Mouse (Mus musculus) myocyte (in vitro differentiated cells): ENCODE data around the gene Ccdc175. TPM values are rescaled to one million over a fixed set of nuclear protein-coding genes. Genes with fewer than 3 reads are reported as not detected.

Source experiments
- H3K27me3 ChIP-seq: one replicate; pipeline ENCODE4 v1.6.1; 2011; ENCODE audit not compliant: control insufficient read depth, insufficient read depth, insufficient read length
- H3K36me3 ChIP-seq: one replicate; pipeline ENCODE4 v1.6.1; 2011; ENCODE audit not compliant: control insufficient read depth, insufficient read depth
- H3K4me2 ChIP-seq: one replicate; pipeline ENCODE4 v1.6.1; 2011; ENCODE audit warnings: low read depth, control low read depth
- H3K4me3 ChIP-seq: one replicate; pipeline ENCODE4 v1.5.1; 2011; ENCODE audit warnings: mild to moderate bottlenecking, control low read depth, moderate library complexity
- H3K79me2 ChIP-seq: one replicate; pipeline ENCODE4 v1.6.1; 2011; ENCODE audit not compliant: control insufficient read depth, insufficient read depth
- H3ac ChIP-seq: one replicate; pipeline ENCODE4 v1.6.1; 2011; ENCODE audit not compliant: control insufficient read depth, insufficient read length
- CEBPB ChIP-seq: IDR thresholded peaks from 2 replicates; pipeline ENCODE4 v1.6.1; 2011; ENCODE audit warnings: mild to moderate bottlenecking, moderate library complexity; ENCODE audit not compliant: poor library complexity, insufficient read depth, severe bottlenecking
- E2F4 ChIP-seq: IDR thresholded peaks from one replicate; pipeline ENCODE4 v1.6.1; 2011; ENCODE audit warnings: mild to moderate bottlenecking, control low read depth, moderate library complexity; ENCODE audit not compliant: insufficient read depth
- MAX ChIP-seq: IDR thresholded peaks from one replicate; pipeline ENCODE4 v1.6.1; 2011; ENCODE audit warnings: low read depth, mild to moderate bottlenecking, control low read depth
- MYOD1 ChIP-seq, 3 experiments: IDR thresholded peaks; one replicate each; pipeline ENCODE4 v1.6.1; 2011; ENCODE audit warnings: control low read depth in 2 of 3, low read depth in 2 of 3, mild to moderate bottlenecking in 2 of 3, moderate library complexity in 1 of 3; ENCODE audit not compliant: insufficient read length in 2 of 3, control insufficient read depth in 1 of 3
- MYOG ChIP-seq, 3 experiments: IDR thresholded peaks; one replicate each; pipeline ENCODE4 v1.6.1; 2011; ENCODE audit warnings: control low read depth in 2 of 3, low read depth in 2 of 3, mild to moderate bottlenecking in 2 of 3; ENCODE audit not compliant: insufficient read length in 2 of 3, control insufficient read depth in 1 of 3, insufficient read depth in 1 of 3
- POLR2A ChIP-seq: IDR thresholded peaks from one replicate; pipeline ENCODE4 v1.6.1; 2011; ENCODE audit warnings: low read depth, mild to moderate bottlenecking, control low read depth, moderate library complexity; ENCODE audit not compliant: insufficient read length
- SRF ChIP-seq: IDR thresholded peaks from one replicate; pipeline ENCODE4 v1.6.1; 2011; ENCODE audit warnings: low read depth; ENCODE audit not compliant: control insufficient read depth, insufficient read length
- TCF12 ChIP-seq: IDR thresholded peaks from one replicate; pipeline ENCODE4 v1.6.1; 2011; ENCODE audit warnings: mild to moderate bottlenecking, control low read depth; ENCODE audit not compliant: poor library complexity, insufficient read depth, severe bottlenecking
- USF1 ChIP-seq: IDR thresholded peaks from one replicate; pipeline ENCODE4 v1.6.1; 2011; ENCODE audit warnings: low read depth, mild to moderate bottlenecking, control low read depth, moderate library complexity
- polyA plus RNA-seq: library from polyadenylated mRNA; unstranded; fragments of >200 nt; fragmentation: generic; extraction: Trizol; gene quantifications from one replicate; pipeline ENCODE4 v1.2.1, GENCODE M21; 2012; ENCODE audit warnings: missing spikeins

The Ccdc175 gene
- polyA plus RNA-seq, 1 experiment: not detected

DNA sequence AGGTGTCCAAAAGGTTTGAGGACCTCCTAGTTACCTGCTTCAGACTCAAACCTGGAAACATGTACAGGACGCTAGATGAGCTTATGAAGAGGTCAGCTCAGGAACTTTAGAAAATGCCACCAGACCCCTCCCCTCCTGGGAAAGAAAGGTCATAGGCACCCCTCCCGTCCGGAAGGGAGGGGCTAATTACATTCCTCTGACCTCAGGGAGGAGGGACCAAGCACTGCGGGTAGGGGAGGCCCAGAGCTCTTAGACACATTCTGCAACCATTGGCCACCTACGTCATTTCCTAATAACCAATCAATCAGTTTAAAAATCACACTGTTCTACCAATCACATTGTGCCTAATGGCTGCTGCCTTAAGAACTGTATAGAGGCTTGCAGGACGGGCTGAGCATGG, 132.3 kb downstream of the Ccdc175 start:
- H3K36me3 ChIP-seq: no peaks in the 10 kb centered on the region
- peaks cover 11% of the 10 kb centered on the region for H3K27me3 ChIP-seq
- no peak overlapping the region for H3K4me2 ChIP-seq
- TF ChIP-seq SRF: no peak
- no peak for TF ChIP-seq USF1
- TF ChIP-seq E2F4: no peak
- TF ChIP-seq CEBPB: no peak
- TF ChIP-seq MYOG (IDR thresholded peaks at IDR 0.05; ENCODE audit: control insufficient read depth in 1 of 3, insufficient read depth in 1 of 3, insufficient read length in 2 of 3, low read depth in 2 of 3): no peak
- no peak for TF ChIP-seq MAX
- TF ChIP-seq MYOD1 (IDR thresholded peaks at IDR 0.05; ENCODE audit: control insufficient read depth in 1 of 3, insufficient read length in 2 of 3, low read depth in 2 of 3): no peak
- no peak for TF ChIP-seq POLR2A
- no peak for TF ChIP-seq TCF12
- no peak overlapping the region for H3ac ChIP-seq
- H3K79me2 ChIP-seq: no peaks in the 10 kb centered on the region
- no peak overlapping the region for H3K4me3 ChIP-seq

Other genes with a start within 250 kb of the Ccdc175 start
- 0.04 TPM for gene Gpr135, start 113.9 kb downstream of the Ccdc175 start, polyA plus RNA-seq
- 1.7 TPM for gene L3hypdh, start 99.6 kb downstream of the Ccdc175 start, polyA plus RNA-seq
- 22.2 TPM for gene Jkamp, start 99.4 kb downstream of the Ccdc175 start, polyA plus RNA-seq
- gene Rtn1, start 224.0 kb upstream of the Ccdc175 start, polyA plus RNA-seq: not detected